Mouse (Mus musculus) lung, postnatal 0 days (tissue): ENCODE data around the gene Txk.

Experiments
- CTCF ChIP-seq: IDR thresholded peaks from 2 replicates; pipeline ENCODE4 v1.5.1; 2016; ENCODE audit warnings: antibody characterized with exemption, mild to moderate bottlenecking
- EP300 ChIP-seq: IDR thresholded peaks from 2 replicates; pipeline ENCODE4 v1.6.1; 2016; ENCODE audit warnings: antibody characterized with exemption, mild to moderate bottlenecking, control low read depth

- TF ChIP-seq EP300 (no peak), CTCF (no peak)
These were observed 87.7 kb downstream of the Txk start for GRCm38 (mm10) chr5:72664854-72665253.
